Mouse (Mus musculus): ENCODE measurements around the gene Svbp.

DNA sequence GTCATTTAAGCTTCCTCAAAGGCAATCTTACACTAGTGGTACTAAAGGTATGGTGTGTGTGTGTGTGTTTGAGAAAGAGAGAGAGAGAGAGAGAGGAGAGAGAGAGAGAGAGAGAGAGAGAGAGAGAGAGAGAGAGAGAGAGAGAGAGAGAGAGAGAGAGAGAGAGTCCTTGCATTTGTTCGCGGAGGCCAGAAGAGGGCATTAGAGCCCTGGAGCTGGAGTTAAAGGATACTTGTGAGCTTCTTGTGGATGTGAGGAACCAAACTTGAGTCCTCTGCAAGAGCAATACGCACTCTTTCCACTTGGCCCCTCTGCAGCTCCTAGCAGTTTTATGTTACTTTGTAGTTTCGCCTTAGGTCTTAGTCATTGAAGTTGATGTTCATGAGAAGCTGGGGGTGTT is 32.1 kb upstream of the Svbp start:
- TF ChIP-seq GATA1 (IDR thresholded peaks at IDR 0.05; ENCODE audit: low read length) (no peak), TAL1 (IDR thresholded peaks at IDR 0.05; ENCODE audit: low read length) (no peak)

Data from erythroblast, embryonic 14.5 days (primary cell).